Mouse (Mus musculus) megakaryocyte, embryonic 14.5 days (primary cell): ENCODE data around the gene Dtd2. TPM values are rescaled to one million over a fixed set of nuclear protein-coding genes. Genes with fewer than 3 reads are reported as not detected.
A peak's percentile ranks its signal among the peaks of the same experiment; 100 is the strongest.

Source experiments
- H3K27me3 ChIP-seq: replicated peaks from 2 replicates; pipeline ENCODE3; 2012; ENCODE audit warnings: inconsistent platforms
- H3K36me3 ChIP-seq: replicated peaks from 2 replicates; pipeline ENCODE3; 2012; ENCODE audit warnings: low read length, inconsistent platforms, mixed read lengths
- H3K4me1 ChIP-seq: 2 replicates; pipeline ENCODE4 v1.6.1; 2012; ENCODE audit warnings: inconsistent platforms
- H3K4me3 ChIP-seq: replicated peaks from 2 replicates; pipeline ENCODE3; 2012; ENCODE audit warnings: moderate library complexity, mild to moderate bottlenecking, inconsistent platforms
- H3K9me3 ChIP-seq: 2 replicates; pipeline ENCODE4 v1.6.1; 2012; ENCODE audit warnings: inconsistent platforms
- FLI1 ChIP-seq: IDR thresholded peaks from 2 replicates; pipeline ENCODE4 v1.6.1; 2012; ENCODE audit warnings: low read length, inconsistent platforms, mixed read lengths
- GATA1 ChIP-seq: IDR thresholded peaks from 3 replicates; pipeline ENCODE4 v1.6.1; 2012; ENCODE audit warnings: mixed read lengths, low read length, inconsistent platforms, borderline replicate concordance
- polyA plus RNA-seq: library from polyadenylated mRNA; stranded (reverse); fragments of >175 nt; gene quantifications from 2 replicates; pipeline ENCODE4 v1.2.3, GENCODE M21; 2012; ENCODE audit warnings: low replicate concordance; ENCODE audit not compliant: insufficient read depth

Dtd2 gene
- polyA plus RNA-seq, 1 experiment: 7.3 TPM

- no peak overlapping the region for H3K4me3 ChIP-seq
- H3K27me3 ChIP-seq: peaks cover 4% of the 10 kb centered on the region
- peaks cover 21% of the 10 kb centered on the region for H3K36me3 ChIP-seq
- TF ChIP-seq FLI1: no peak
- no peak for TF ChIP-seq GATA1
- H3K4me1 ChIP-seq: peaks cover 38% of the 10 kb centered on the region
- no peaks in the 10 kb centered on the region for H3K9me3 ChIP-seq
These were observed 17.8 kb downstream of the Dtd2 start for GRCm38 (mm10) chr12:51988536-51988935.

- peaks cover 11% of the 10 kb centered on the region for H3K36me3 ChIP-seq
These were observed 20.5 kb downstream of the Dtd2 start for GRCm38 (mm10) chr12:51985826-51986225.

DNA sequence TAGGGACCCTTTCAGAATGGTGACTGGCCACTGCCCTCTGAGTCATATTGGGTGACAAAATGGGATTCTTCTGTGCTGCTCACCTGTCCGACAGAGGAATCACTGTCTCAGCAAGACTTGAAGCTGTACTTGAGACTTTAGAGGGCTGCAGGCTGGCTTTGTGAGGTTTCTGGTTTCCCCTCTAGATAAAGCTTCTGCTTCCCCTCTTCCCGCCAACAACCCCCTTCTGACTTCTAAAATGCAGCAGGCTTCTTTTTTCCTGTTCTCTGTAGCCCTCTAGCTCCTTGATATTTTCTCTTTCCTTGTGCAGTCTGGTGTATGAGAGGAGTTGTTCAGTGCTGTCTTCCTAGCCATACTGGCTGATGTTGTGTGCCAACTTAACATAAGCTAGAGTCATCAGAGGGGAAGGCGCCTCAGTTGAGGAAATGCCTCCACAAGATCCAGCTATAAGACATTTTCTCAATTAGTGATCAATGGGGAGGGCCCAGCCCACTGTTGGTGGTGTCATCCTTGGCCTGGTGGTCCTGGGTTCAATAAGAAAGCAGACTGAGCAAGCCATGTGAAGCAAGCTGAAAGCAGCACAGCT lies 21.0 kb downstream of the Dtd2 start:
- Histone ChIP-seq H3K27me3 (peaks cover 5% of the 10 kb centered on the region), H3K9me3 (no peaks in the 10 kb centered on the region), H3K4me1 (peaks cover 43% of the 10 kb centered on the region), H3K4me3 (peak overlapping the region; percentile 56), H3K36me3 (peaks cover 6% of the 10 kb centered on the region)
- TF ChIP-seq GATA1 (no peak; the same call in 2 of the 3 replicates), FLI1 (no peak)

More at GRCm38 (mm10) chr12:51985826-51986225, 20.5 kb downstream of the Dtd2 start:
- H3K27me3 ChIP-seq: peaks cover 5% of the 10 kb centered on the region
- TF ChIP-seq GATA1: no peak
- TF ChIP-seq FLI1: no peak
- H3K4me3 ChIP-seq: no peak overlapping the region
- no peaks in the 10 kb centered on the region for H3K9me3 ChIP-seq
- H3K4me1 ChIP-seq: peaks cover 48% of the 10 kb centered on the region

- H3K4me3 ChIP-seq: no peak overlapping the region
- H3K36me3 ChIP-seq: peaks cover 4% of the 10 kb centered on the region
- peaks cover 5% of the 10 kb centered on the region for H3K27me3 ChIP-seq
- H3K9me3 ChIP-seq: no peaks in the 10 kb centered on the region
- no peak for TF ChIP-seq FLI1
- TF ChIP-seq GATA1: no peak
- H3K4me1 ChIP-seq: peaks cover 36% of the 10 kb centered on the region
These were observed 22.7 kb downstream of the Dtd2 start for GRCm38 (mm10) chr12:51983625-51984024.

DNA sequence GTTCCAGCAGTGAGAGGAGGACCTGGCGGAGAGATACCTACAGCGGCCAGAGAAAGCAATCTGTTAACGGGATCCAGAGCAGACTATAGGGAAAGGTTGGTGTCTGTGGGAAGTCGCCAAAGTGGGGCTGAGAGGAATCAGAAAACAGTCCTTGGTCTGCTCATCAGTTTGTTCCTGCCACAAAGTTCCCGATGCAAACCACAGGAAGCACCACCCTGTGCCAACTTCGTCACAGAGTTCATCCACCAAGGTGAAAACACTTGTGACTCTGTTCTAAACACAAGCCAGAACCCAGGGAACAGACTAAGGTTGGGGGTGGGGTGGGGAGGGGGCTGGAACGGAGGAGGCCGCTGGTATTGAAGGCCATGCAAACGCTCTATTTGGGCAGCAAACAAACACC lies 29.8 kb downstream of the Dtd2 start:
- TF ChIP-seq GATA1 (no peak), FLI1 (no peak)
- Histone ChIP-seq H3K27me3 (no peaks in the 10 kb centered on the region), H3K9me3 (peaks cover 16% of the 10 kb centered on the region), H3K4me1 (peaks cover 29% of the 10 kb centered on the region), H3K36me3 (peaks cover 20% of the 10 kb centered on the region), H3K4me3 (peak overlapping the region; percentile 5)

DNA sequence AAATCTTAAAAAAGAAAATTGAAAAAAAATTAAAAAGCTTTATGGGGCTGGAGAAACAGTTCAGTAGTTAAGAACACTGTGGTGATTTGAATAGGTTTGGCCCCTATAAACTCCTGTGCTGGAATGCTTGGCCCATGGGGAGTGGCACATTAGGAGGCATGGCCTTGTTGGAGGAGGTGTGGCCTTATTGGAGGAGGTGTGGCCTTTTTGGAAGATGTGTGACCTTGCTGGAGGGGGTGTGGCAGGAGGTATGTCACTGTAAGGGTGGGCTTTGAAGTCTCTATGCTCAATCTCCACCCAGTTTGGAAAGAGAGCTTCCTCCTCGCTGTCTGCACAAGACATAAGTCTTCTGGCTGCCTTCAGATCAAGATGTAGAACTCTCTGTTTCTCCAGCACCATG lies 31.9 kb downstream of the Dtd2 start:
- peaks cover 16% of the 10 kb centered on the region for H3K9me3 ChIP-seq
- no peak overlapping the region for H3K4me3 ChIP-seq
- no peak for TF ChIP-seq GATA1
- no peak for TF ChIP-seq FLI1
- H3K4me1 ChIP-seq: peaks cover 37% of the 10 kb centered on the region
- H3K27me3 ChIP-seq: no peaks in the 10 kb centered on the region
- H3K36me3 ChIP-seq: peaks cover 20% of the 10 kb centered on the region

GRCm38 (mm10) chr12:51972269-51973065 lies 33.8 kb downstream of the Dtd2 start:
- TF ChIP-seq GATA1 (no peak), FLI1 (no peak)
- Histone ChIP-seq H3K4me1 (peaks cover 54% of the 10 kb centered on the region), H3K9me3 (peaks cover 16% of the 10 kb centered on the region), H3K36me3 (peaks cover 31% of the 10 kb centered on the region), H3K27me3 (no peaks in the 10 kb centered on the region), H3K4me3 (peak overlapping the region; percentile 33)

DNA sequence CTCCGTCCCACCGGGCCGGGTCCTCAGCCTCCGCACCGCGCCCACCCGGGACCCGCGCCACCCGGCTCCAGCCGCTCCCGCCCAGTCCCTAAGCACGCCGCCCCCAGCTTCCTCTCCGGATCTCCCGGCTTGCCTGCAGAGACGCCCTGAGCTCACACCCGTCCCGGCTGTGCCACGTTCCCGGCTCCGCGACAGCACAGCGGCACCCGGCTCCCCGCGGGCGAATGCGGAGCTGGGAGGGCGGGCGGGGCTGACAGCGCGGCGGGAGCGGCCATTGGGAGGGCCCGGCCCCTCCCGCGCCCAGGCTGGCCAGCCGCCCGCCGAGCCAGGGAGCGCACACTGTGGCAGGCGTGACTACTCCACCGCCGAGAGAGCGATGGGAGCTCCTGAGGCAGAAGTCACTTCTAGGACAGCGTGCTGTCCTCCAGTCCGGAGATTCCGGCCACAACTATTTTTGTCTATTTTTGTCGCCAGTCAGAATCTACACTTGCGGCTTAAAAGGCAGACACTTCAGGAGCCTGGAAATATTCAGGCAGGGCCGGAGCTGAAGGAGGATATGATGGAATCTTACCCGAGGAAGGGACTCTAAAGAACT lies 35.1 kb downstream of the Dtd2 start, which contains the start of gene Heatr5a:
TSS of gene Heatr5a (minus strand) at position 252 of the 595 bp plus-strand sequence.
- Histone ChIP-seq H3K36me3 (peaks cover 38% of the 10 kb centered on the region), H3K27me3 (no peaks in the 10 kb centered on the region), H3K4me1 (peaks cover 49% of the 10 kb centered on the region), H3K9me3 (peaks cover 16% of the 10 kb centered on the region), H3K4me3 (peak within 1 kb of the TSS; percentile 97)
- TF ChIP-seq GATA1: no peak
- no peak for TF ChIP-seq FLI1

GRCm38 (mm10) chr12:51970352-51971069 lies 35.8 kb downstream of the Dtd2 start:
- Histone ChIP-seq H3K4me1 (peaks cover 49% of the 10 kb centered on the region), H3K36me3 (peaks cover 44% of the 10 kb centered on the region), H3K9me3 (peaks cover 16% of the 10 kb centered on the region), H3K27me3 (no peaks in the 10 kb centered on the region), H3K4me3 (peak overlapping the region; percentile 97)
- TF ChIP-seq FLI1: no peak
- TF ChIP-seq GATA1: no peak
